Mouse (Mus musculus) left cerebral cortex, postnatal 10 days (tissue): ENCODE data around the gene Psmd8. TPM values are rescaled to one million over a fixed set of nuclear protein-coding genes. Genes with fewer than 3 reads are reported as not detected.

Experiments used
- DNase-seq, 2 experiments: peaks; one replicate each; pipeline ENCODE4 v3.0.0; 2021 to 2022; ENCODE audit warnings: low spot score in 2 of 2, mixed read lengths in 1 of 2; ENCODE audit errors: extremely low spot score in 1 of 2
- intact Hi-C: fragments of 180-260 bp; cut with DNase I; formaldehyde crosslinking; loops from one replicate; pipeline ENCODE4 v1.15.1; 2025
- total RNA-seq, 2 experiments: library from RNA; stranded (reverse); gene quantifications; 2 replicates each; pipeline ENCODE4 v1.2.3; 2021

Psmd8 gene
- total RNA-seq, 2 experiments from 2014 or later = 167 to 170 TPM

- DNase-seq = no peak
- intact Hi-C loops = no loop called here
Measured at GRCm38 (mm10) chr7:29171562-29172097, 8.9 kb downstream of the Psmd8 start.

GRCm38 (mm10) chr7:29170755-29171561 lies 9.5 kb downstream of the Psmd8 start:
- peak in 1 of 2 experiments; percentile 62 for DNase-seq
- intact Hi-C loops = no loop called here

- DNase-seq = peak in 1 of 2 experiments; percentile 88
- intact Hi-C loops = no loop called here
Measured at GRCm38 (mm10) chr7:29170066-29170754, 10.3 kb downstream of the Psmd8 start, which contains the start of the genes Ggn and Spred3. TSS of gene Ggn (plus strand) at chr7:29170210. TSS of gene Spred3 (minus strand) at chr7:29170411.

- peak; percentile 82 to 92 for DNase-seq
- intact Hi-C loops = no loop called here
Measured at GRCm38 (mm10) chr7:29169231-29170065, 11.1 kb downstream of the Psmd8 start.

- peak in 1 of 2 experiments; percentile 67 for DNase-seq
- intact Hi-C loops = no loop called here
Measured at GRCm38 (mm10) chr7:29168791-29169230, 11.7 kb downstream of the Psmd8 start.

GRCm38 (mm10) chr7:29168121-29168695 lies 12.3 kb downstream of the Psmd8 start:
- no peak for DNase-seq
- intact Hi-C loops = no loop called here

- DNase-seq = peak in 1 of 2 experiments; percentile 51
- intact Hi-C loops = no loop called here
Measured at GRCm38 (mm10) chr7:29167656-29168055, 12.8 kb downstream of the Psmd8 start.

GRCm38 (mm10) chr7:29162750-29163525 lies 17.6 kb downstream of the Psmd8 start:
- intact Hi-C loops = no loop called here
- peak in 1 of 2 experiments; percentile 48 for DNase-seq

- no peak for DNase-seq
- intact Hi-C loops = no loop called here
Measured at GRCm38 (mm10) chr7:29162294-29162693, 18.2 kb downstream of the Psmd8 start.

- no peak for DNase-seq
- intact Hi-C loops = no loop called here
Measured at GRCm38 (mm10) chr7:29158264-29158663, 22.2 kb downstream of the Psmd8 start.

GRCm38 (mm10) chr7:29155838-29156782 lies 24.4 kb downstream of the Psmd8 start, which contains the start of gene Fam98c:
TSS of gene Fam98c (minus strand) at chr7:29156234.
- DNase-seq = peak; percentile 81 to 92
- intact Hi-C loops = no loop called here

GRCm38 (mm10) chr7:29155196-29155837 lies 25.2 kb downstream of the Psmd8 start:
- peak; percentile 85 to 95 for DNase-seq
- intact Hi-C loops = no loop called here

- DNase-seq = no peak
- intact Hi-C loops = no loop called here
Measured at GRCm38 (mm10) chr7:29154018-29154720, 26.3 kb downstream of the Psmd8 start.

- no peak for DNase-seq
- intact Hi-C loops = no loop called here
Measured at GRCm38 (mm10) chr7:29151486-29151885, 29.0 kb downstream of the Psmd8 start.

- intact Hi-C loops = no loop called here
- no peak for DNase-seq
Measured at GRCm38 (mm10) chr7:29148771-29149170, 31.7 kb downstream of the Psmd8 start.
